Mouse (Mus musculus) c-Kit-negative CD71-positive TER-119-positive erythroid progenitor cells, embryonic 14.5 days (primary cell): ENCODE results near the gene Prkacb.

ENCODE experiments used
- DNase-seq: peaks from one replicate; pipeline ENCODE4 v3.0.0-alpha.2; 2013; ENCODE audit warnings: low read depth, low spot score

The Prkacb gene

DNA sequence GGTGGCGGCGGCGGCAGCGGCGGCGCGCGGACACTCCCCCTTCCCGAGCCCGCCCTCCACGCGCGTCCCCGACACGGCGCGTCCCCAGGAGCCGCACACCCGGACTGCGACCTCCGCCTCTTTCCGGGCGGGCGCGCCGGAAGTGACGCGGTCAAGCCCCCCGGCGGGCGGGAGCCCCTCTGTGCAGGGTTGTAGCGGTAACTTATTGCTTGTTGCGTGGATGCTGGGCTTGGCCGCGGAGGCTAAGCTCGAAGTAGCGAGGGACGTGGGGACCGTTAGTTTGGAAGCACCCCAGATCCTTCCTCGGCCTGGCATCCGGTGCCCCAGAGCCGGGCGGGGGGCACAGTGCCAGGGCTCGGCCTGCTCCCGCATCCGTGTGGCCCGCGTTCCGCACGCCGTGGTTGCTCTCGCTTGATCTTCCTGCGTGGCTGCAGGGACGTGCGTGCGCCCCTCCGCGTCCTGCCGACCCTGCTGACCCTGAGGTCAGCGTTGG lies at the start of gene Prkacb:
Gene Prkacb (minus strand): TSS at position 90 of the 493 bp plus-strand sequence.
- DNase-seq = peak; percentile 16

DNA sequence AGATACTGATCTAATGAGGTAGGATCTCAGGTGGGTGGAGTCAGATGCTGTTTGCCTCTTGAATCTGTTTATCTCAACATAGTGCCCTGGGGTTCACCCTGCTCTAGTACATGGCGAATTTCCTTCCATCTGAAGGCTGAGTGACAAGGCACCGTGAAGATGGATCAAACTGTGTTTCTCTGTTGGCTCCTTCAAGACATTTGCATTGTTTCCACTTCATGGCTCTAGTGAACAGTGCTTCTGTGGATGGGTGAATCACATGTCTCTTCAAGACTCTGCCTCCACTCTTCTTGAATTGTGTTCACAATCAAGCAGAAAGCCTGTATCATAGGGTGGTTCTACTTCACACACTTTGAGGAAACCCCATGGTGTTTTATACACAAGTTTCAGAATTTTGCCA lies 47.5 kb upstream of the Prkacb start:
- no peak for DNase-seq

DNA sequence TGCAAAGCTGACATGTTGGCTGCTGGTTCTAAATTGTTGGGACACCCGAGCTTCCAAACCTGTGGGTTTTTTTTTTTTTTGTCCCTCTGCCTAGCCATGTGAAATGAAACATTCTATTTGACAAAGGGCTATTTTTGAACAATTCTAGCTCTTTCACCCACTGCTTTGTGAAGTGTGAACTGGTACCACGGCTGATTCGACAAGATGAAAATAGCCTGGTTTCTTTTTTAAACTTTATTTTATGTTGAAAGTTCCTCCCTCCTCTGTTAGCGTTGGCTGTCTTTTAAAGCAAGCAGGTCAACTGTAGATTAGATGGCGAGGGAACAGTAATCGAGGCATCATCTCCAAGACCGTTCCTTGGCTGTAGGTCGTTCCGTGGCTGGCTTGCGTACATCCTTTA lies 44.6 kb upstream of the Prkacb start:
- no peak for DNase-seq

DNA sequence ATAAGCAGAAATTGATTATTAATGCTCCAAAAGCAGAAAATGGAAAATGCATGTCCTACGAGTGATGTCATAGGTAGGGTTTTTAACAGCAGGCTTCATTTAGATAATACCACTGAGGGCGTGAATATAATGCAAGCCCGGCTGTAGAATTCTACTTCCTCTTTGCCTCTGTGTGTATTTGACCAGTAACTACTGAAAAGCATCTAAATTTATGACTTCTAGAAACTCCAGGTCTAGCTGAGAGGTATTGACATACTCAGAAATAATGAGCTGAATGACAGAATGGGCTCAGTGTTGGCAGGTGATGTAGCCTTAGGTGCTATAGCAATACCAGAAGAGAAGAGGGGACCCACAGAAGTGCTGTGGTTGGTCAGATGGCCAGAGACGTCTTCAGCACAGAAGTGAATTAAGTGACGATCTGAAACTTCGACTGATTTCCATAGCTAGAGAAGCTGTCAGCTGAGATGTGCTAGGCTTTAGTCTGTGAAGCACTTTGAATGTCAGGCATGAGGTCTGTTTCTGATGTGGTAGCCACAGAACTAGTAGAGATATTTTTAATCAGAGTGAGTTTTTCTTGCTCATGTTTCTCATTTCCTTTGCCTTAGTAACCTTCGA lies 41.8 kb upstream of the Prkacb start:
- DNase-seq = no peak

DNA sequence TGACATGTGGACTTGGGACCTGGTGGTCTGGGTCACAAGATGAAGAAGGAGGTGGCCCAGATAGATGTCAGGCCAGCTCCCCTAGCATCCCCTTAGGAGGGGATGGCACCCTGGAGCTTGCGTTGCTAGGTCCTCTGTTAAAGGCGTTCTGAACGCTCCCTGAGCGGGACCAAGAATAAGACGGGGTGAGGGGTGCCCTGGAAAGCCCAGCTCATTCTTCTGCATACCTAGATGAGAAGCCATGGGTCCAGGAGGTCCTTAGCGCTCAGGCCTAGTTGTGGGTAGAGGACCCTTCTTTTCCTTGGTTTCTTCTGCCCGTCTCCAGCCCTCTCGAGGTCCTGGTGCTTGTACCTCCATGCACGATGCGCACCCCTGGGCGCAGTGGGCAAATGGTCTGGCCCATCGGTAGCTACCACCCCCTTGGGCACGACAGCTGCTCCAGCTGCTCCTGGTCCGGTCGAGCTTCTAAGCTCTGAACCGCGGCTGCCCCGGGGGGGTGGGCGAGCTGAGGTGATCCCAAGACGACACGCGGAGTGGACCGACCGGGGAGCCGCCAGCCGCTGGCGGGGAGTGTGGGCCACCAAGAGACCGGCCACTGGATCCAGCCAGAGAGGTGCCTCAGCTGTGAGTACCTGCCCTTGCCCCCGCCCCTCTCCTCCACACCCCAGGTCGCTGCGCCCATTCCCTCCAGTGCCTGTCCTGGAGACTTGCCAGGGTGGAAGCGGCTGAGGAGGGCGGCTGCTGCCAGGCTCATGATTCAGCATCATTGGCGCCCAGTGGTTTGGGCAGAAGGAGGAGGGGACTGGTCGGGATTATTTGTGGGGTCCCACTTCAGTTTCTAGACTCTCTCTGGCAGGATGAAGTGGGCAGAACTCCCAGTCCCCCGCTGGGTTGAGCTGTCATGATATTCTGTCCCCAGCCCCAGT lies 39.4 kb upstream of the Prkacb start, which contains the start of gene Ttll7:
Gene Ttll7 (plus strand): TSS at position 402 of the 926 bp plus-strand sequence.
- DNase-seq = no peak

DNA sequence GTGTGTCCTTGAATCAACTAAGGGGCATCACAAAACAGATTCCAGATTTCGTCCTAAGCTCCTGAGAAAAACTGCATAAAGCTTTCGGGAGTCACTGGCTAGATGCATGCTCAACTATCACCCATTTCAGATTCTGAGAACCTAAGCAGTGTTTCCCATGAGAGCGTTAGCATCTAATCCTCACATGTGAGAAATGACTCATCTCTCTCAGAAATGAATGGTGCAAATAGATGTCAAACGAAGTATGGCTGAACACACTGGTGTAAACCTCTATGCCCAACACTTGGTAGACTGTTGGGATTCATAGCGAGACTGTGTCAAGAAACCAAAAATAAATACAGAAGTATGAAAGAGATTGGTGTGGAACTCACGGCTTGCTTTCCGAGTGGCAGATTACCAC lies 36.6 kb upstream of the Prkacb start:
- no peak for DNase-seq

DNA sequence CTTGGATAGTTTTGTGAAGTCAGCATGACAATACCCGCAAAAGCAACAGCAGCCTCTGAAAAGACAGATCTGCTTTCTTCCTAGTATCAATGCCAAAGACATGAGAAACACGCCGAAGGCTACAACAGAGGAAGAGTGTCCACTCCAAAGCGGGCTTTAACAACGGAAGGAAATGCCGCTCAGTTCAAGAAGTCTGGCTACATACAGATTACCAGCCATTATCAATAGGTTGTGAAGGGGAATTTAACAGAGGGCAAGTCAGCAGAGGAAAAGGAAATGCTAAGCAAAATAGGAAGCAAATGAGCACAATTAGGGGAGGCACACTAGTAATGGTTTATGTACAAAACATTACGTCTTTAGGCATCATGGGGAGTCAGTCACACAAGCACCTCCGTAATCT lies 35.3 kb upstream of the Prkacb start:
- no peak for DNase-seq

DNA sequence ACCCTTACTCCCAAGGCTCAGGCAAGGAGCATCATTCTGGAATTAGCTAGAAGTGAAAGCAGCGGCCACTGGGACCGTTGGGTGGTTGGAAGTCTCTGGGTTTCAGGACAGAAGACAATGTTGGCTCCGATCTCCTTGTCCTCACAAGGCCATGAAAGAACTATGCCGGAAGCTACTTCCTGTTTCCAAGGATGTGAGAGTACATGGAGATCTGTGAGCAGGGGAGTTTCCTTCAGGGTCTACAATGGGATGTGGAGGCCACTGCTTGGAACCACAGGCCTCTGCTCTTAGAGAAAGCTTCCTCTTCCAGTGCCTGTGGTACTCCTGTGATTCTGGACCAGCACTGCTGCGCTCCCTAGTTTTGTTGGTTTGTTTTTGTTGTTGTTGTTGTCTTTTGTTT lies 33.4 kb upstream of the Prkacb start:
- DNase-seq = no peak

DNA sequence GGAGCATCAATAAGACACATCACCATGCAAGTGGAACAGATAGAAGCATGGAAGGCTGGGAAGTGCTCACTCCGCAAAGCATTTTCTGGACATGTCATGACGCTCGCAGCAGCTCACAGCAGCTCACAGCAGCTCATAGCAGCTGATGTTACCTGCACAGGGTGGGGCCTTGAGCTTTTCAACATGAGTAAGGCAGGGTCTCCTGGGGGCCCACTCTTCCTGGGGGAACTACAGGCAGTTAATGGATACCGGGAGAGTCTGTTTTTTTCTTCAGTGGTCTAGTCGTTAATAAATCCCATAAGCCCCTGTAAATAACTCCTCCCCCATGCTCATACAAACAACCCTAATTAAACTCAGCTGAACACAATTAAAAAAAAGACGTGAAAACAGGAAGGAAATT lies 30.7 kb upstream of the Prkacb start:
- no peak for DNase-seq

DNA sequence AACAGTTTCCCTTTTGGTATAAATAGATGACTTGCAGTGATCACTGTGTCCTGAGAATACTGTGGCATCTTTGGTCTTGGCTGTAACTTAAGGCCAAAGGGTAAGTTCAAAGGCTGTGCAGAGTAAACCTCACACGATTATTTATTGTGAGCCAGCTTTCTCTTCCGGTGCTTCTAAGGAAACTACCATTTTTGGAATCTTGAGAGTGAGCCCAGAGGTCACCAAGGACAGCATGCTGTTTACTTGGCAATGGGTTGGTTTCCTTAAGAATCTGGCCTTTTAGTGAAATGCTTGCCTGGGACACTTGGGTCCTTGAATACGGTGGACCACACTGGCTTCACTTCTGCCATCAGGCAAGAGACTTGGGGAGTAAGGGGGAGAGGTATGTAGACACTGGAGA lies 30.0 kb upstream of the Prkacb start:
- no peak for DNase-seq

DNA sequence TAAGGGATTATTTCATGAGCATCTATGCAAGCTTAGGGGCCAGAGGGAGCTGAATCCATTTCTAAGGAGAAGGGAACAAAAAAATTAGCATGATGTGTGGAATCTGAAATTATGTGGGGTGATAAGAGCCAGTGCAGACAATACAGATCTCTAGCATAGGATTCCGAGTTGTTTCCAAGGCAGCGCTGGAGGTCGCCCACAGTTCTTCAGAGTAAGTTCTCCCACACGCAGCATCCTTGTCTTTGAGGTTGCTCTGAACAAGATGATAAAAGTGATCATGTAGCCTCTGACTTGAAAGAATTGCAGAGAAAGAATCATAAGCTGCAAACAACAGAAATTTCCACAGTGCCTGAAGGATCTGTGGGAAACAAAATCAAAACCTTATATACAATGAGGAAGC lies 7.9 kb upstream of the Prkacb start:
- no peak for DNase-seq

DNA sequence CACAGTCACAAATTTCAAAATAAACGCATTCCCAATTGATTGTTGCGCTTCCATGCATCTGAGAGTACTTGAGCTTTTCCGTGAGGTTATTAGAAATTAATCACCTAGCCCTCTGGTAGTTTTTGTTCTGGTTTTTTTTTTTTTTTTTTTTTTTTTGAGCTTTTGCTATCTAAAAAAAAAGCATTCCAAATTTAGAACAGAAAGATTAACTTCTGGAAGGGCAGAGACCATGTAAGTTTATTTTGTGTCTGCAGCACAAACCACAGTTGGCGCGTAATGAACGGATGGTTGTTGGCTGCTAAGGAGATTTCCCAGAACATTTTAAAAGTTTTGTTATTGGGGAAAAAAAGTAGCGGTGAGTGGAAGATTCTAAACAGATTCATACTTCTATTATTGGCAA lies 834 bp upstream of the Prkacb start:
- no peak for DNase-seq

DNA sequence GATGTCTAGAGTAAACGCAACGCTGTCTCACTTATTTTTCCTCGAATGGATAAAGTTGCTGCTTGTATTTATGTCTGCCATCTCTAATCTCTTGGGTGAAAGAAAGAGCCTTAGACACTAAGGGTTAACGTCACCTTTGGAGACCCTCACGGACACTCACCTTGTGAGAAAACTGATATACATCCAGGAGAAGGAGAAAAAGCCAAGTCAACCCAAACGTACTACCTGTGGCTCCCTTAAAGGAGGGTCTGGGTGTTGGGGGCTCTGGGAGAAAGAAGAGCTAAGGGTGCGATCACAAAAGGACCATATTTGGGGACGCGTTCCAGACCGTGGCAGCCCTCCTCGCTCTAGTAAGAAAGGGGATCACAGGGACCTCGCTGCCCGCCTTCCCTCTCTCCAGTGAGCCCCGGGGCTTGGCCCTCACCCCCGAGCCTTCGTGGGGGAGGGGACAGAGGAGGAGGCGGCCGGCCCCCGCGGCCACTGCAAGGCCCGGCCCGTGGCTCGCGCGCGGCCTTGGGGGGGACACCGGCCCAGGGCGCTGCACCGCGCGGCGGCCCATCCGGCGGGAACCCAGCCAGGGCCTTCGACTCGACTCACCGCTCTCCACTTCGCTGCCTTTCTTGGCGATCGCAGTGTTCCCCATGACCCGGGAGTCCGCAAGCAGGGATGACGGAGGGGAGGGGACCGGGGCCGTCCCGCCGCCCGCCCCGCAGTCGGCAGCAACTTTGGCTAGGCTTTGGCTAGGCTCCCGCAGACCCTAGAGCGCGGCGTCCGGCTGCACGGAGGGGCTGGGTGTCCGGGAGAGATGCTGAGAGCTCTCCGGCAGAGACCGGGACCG lies 530 bp downstream of the Prkacb start:
- DNase-seq = no peak

DNA sequence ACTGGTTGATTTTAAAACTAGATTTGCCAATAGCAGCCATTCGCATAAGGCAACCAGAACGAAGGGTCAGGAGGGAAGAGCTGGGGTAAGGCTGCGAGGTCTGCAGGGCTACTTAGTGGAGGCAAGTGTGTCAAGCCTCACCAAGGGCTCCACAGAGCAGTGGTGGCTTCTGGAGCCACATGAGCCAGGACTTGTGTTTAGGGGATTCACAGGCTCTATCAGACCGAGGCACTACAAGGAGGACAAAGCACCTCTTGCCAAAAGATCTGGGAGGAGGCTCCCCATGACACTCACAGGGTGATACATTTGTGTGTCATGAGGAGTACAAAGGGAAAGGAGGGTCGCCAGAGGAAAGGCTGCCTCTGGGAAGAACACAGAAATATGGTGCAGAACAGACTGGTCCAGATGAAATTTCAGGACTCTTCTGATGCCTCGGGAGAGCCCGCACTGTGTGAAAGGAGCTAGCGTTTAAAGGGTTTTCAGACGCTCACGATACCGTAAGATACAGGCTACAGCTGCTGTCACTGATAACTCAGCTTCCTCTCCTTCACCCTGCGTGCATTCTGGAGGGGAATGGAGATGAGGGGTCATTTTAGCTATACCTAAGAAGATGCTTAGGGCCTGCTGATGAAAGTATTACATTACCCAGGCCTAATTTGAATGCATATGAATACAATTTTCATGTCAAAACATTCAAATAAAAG lies 19.1 kb downstream of the Prkacb start:
- DNase-seq = no peak

DNA sequence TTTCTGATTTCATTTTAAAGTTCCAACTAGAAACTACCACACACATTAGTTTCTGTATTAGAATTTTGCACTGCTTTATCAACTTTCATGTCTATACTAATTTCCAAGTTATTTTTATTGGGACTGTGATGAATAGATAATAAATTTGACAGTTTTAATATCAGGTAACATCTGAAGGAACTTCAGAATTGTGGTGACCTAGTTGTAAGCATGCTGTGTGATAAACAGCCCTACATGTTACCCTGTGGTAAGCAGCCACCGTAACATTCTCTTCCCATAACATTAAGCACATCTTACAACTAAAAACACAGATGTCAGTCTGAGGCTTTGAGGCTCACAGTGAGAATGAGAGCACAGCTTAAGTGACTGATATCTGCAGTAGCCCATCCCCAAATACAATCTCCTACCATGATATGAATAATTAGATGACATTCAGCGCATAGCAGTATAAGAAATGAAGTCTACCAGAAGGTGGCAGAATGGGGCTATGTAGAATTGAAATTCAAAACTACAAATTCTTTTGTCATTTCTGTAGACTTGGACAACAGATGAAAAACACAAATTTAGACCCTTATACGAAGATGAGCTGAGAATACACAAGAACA lies 20.5 kb downstream of the Prkacb start:
- no peak for DNase-seq

DNA sequence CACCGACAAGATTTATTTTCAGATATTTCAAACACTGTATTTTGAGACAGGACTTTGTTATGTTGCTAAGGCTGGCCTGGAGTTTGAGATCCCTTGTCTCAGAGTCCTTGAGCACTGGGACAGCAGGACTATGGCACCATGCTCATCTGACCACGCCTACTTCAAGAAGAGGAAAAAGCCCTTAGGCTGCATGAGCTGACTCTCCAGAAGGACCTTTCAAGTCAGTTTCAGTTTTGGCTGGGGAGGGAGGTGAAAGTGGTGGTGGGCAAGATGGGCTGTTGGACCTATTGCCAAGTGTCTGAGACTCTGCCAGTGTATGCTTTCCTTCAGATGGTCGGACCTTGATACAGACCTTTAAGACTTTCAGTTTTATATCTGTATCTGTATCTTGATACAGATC lies 28.6 kb downstream of the Prkacb start:
- no peak for DNase-seq

DNA sequence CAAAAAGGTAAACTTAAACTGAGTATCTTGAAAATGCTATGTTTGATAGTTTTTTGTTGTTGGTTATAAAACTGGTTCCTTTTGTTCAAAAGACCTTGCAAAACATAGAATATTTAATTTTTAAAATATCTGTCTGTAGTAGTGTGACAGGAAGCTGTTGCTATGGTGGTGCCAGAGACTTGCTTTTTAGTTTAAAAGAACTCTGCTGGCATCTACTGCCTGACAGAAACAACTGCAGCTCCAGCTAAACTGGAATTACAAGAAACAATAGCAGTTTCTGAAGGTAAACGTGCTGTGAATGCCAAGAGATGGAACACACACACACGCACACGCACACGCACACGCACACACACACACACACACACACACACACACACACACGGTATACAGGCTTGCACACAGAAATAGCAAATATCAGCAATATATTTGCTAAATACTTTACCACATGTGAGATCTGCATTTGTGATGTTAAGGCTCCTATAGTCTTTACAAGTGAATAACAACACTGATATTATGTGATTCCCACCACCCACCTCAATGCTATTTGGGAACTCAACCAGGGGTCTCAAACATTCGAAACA lies 29.1 kb downstream of the Prkacb start:
- no peak for DNase-seq

DNA sequence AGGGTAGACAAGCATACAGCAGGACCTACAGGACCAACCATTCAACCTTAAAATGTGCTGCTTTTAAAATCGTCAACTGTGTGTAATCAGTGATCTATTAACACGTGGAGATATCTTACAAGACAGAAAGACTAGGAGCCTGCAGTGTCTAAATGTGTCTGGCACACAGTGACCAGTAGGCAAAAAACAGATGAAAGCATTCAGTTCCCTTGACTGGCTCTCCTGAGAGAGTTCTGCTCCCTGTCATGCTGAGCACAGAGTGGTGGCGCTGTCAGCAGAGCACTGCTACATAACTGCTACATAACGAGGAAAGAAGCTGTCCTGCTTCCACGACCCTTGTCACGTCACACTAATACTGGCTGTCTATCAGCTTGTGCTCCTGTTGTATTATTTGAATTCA lies 30.2 kb downstream of the Prkacb start:
- no peak for DNase-seq

DNA sequence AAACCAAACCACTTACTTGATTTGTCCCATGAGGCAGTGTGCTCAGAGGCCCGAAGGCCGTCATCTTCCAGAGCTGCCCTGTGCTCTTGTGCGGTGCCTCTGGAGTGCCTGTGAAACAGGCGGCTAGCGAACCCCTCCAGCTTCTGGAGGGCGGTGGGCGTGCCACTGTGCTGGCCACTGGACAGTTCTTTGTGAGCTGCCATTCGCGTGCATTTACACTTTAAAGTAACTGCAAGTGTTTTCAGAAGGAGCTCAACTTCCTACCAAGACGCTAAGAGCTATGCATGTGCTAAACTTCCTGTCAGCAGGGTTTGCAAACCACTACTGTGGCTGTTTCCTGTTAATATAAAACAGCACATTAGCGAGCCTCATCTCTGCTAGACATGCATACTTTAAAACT lies 31.7 kb downstream of the Prkacb start:
- no peak for DNase-seq

DNA sequence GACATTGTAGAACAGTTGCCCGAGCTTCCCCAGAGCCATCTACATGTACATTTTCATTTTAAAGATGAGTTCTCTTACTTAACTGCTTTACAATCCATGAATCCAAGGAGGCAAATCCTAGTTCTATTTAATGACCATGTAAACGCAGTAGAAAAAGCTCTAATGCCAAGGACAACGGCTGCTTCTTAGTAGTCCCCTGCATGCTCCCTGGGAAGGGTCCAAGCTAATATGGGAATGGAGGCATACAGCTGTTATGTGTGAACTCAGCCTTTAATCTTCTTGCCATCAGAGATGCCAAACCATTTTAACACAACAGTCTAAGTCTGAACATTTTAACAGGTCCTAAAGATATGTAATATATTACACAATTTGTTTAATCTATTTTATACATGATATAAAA lies 32.5 kb downstream of the Prkacb start:
- no peak for DNase-seq

DNA sequence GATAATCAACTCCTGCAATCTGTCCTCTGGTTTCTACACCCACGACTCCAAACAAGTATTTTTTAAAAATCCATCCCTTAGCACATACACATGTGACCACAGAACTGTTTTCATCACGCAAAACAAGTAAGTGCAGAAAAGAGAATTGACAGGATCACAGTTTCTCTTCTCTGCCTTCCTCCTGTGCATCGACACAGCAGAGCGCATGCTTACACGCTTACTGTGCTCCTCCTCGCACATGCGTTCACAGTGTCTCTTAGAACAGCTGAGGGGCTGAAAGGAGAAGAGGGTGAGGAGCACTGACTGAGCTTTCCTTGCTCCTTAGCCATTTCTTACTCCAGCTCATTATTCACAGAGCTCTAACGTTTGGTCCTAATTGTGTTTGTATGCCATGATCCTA lies 33.9 kb downstream of the Prkacb start:
- DNase-seq = no peak
